ENCODE assay signal across 8 mouse cellular contexts in genomic region chr3:89534566-89535097, GRCm38 (mm10). TPM values are rescaled to one million over a fixed set of nuclear protein-coding genes. Genes with fewer than 3 reads are reported as not detected.
A peak's percentile ranks its signal among the peaks of the same experiment; 100 is the strongest.
DNase-seq lines count a peak whose midpoint lies in the region; TF ChIP-seq lines count a peak whose summit lies in the region.

No protein-coding gene starts in this region.

- H3K27ac ChIP-seq in thymus, adult 2 months (ENCODE audit: control insufficient read depth, insufficient read depth, low read length), result no peak overlapping the region

- H3K36me3 ChIP-seq in thymus, adult 2 months (ENCODE audit: control insufficient read depth, insufficient read depth, low read length), result no peaks in the 10 kb centered on the region

- no peaks in the 10 kb centered on the region for H3K4me1 ChIP-seq in thymus, adult 2 months (replicated peaks; ENCODE audit: control insufficient read depth, insufficient read depth, low read length)

- TF ChIP-seq POLR2A in thymus, adult 2 months (IDR thresholded peaks at IDR 0.05; ENCODE audit: control insufficient read depth, extremely low read depth, insufficient read depth, low read length, poor library complexity), result no peak

- 83% methylated on average over 6 of the region's 6 CpGs for WGBS in thymus, adult 2 months

- H3K4me3 ChIP-seq in thymus, adult 2 months (ENCODE audit: control insufficient read depth, insufficient read depth, low read length), result no peak overlapping the region

- H3K27me3 ChIP-seq in thymus, adult 2 months (ENCODE audit: control insufficient read depth, insufficient read depth, low read length), result no peaks in the 10 kb centered on the region

- peak; percentile 79 for DNase-seq in kidney, postnatal 10 days
- no peak for DNase-seq in kidney, adult 18-20 months
- peak; percentile 82 for DNase-seq in adrenal gland, postnatal 14 days
- peak; percentile 48 for DNase-seq in gastrocnemius, adult 18-20 months (ENCODE audit: low spot score)
- DNase-seq in lung, postnatal 10 days, result peak; percentile 48
- DNase-seq in thymus, adult 2 months, result no peak
- no peak for DNase-seq in layer of hippocampus, adult 18-20 months (ENCODE audit: low spot score in 2 of 2)
- no peak for DNase-seq in embryo, embryonic 9.5 days (ENCODE audit: extremely low spot score)

- no peak for TF ChIP-seq CTCF in thymus, adult 2 months (IDR thresholded peaks at IDR 0.05; ENCODE audit: borderline replicate concordance, control insufficient read depth, extremely low read depth, insufficient read depth, low read length, poor library complexity)

RNA-seq across cellular contexts. Expression of gene Kcnn3, which starts 14.7 kb away (rescaled TPM):
- 5.3 and 5.7 TPM in 2 replicates for total RNA-seq in adrenal gland, postnatal 14 days (2021)
- 1 to 10 TPM; 4.2 to 4.4 TPM for total RNA-seq in gastrocnemius, adult 18-20 months (2021)
- 1.6 and 2.4 TPM in 2 replicates for polyA plus RNA-seq in thymus, adult 2 months (2012; rRNA removed)
- total RNA-seq in layer of hippocampus, adult 18-20 months (2021), result 10 to 100 TPM; 24.6 to 26.6 TPM

Comparison
In these comparisons a context has a peak if more than half of its experiments do, and no peak if none do; other contexts are left out.
1. DNase-seq: peak in kidney, postnatal 10 days (single experiment), adrenal gland, postnatal 14 days (single experiment), gastrocnemius, adult 18-20 months (single experiment) and lung, postnatal 10 days (single experiment); none in kidney, adult 18-20 months (single experiment), thymus, adult 2 months (single experiment), layer of hippocampus, adult 18-20 months (0 of 2) and embryo, embryonic 9.5 days (single experiment).